Mouse (Mus musculus) right cerebral cortex, postnatal 4 days (tissue): ENCODE data around the gene Olfr1225.
"Not testable (repeated sequence)": the region's sequence is repeated elsewhere in the genome, so short reads cannot be mapped to it uniquely, and the experiment has no call there.

ENCODE experiments used
- DNase-seq: peaks from one replicate; pipeline ENCODE4 v3.0.0-alpha.2; 2022

Gene Olfr1225

GRCm38 (mm10) chr2:89174569-89174968 is at the start of gene Olfr1225:
Gene Olfr1225, minus strand, starts transcription at chr2:89174669.
- no peak for DNase-seq

DNA sequence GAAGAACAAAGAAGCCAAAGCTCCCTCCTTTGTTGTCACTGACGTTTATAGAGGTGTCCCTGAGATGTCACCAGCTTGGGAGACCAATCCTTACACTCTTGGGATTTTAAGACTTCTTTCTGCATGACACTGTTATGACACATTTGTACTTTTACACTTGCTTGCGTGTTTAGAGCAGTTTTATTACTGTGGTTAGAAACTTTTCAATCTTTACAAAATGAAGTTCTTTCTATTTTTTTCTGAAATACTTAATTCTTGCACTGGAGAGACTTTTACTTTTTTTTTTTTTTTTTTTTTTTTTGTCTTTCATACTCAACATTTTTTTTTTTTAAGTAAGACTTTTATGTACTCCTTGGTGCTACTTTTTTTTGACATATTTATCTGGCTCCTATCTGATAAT is 25.5 kb upstream of the Olfr1225 start, which contains the start of gene Olfr1226:
Gene Olfr1226, minus strand, starts transcription at position 101 of the 400 bp plus-strand sequence.
- DNase-seq: no peak

- no peak for DNase-seq
Measured at GRCm38 (mm10) chr2:89196325-89196982, 22.0 kb upstream of the Olfr1225 start.

DNA sequence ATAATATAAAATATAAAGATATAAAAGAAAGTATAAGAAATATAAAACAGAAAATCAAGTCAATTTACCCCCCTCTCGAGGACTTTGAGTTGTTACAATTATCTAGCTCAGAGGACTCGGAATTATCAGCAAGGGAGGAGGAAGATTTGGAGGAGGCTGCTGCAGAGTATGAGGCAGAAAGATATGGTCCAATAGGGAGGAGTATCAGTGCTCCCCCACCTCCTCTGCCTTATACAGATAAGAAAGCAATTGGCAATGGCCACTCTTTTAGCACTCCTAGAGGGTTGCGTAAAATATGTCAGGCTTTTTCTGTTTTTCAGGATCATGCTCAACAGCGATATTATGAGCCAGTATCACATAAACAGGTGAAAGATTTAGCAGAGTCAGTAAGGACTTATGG is 9.8 kb downstream of the Olfr1225 start:
- not testable (repeated sequence) for DNase-seq

DNA sequence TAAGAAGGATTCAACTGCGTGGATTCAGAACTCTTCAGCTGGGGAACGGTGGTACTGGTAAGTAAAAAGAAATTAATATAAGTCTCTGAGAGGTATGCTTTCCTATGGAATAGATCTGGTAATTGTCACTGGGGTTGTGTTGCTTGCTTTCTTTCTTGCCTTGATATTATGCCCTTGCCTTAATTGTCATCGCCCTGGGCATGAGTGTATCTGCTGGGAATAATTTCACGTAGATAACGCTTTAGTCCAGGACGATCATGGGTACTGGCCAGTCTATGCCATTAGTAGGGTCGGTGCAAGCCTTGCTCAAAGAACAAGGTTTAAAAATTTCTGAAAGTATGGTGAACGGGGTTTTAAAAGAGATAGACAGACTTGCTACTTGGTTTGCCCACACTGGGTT is 10.5 kb downstream of the Olfr1225 start, which contains the start of gene Olfr1224-ps1:
Gene Olfr1224-ps1, minus strand, starts transcription at position 101 of the 400 bp plus-strand sequence.
- not testable (repeated sequence) for DNase-seq

- DNase-seq: no peak
Measured at GRCm38 (mm10) chr2:89151460-89151859, 23.0 kb downstream of the Olfr1225 start, which contains the start of gene Olfr1223. Gene Olfr1223, minus strand, starts transcription at chr2:89151560.

- DNase-seq: no peak
Measured at GRCm38 (mm10) chr2:89132954-89133353, 41.5 kb downstream of the Olfr1225 start, which contains the start of gene Olfr1222. Gene Olfr1222, minus strand, starts transcription at chr2:89133054.
